Mouse (Mus musculus) hindbrain, embryonic 15.5 days (tissue): ENCODE results near the gene Col26a1. TPM values are rescaled to one million over a fixed set of nuclear protein-coding genes. Genes with fewer than 3 reads are reported as not detected.

Experiments
- ATAC-seq: fragments of 200-750 bp; cut with Nextera tagmentation; 2 replicates; pipeline ENCODE4 v1.8.0; 2017; ENCODE audit warnings: low read depth, moderate number of reproducible peaks, moderate TSS enrichment; ENCODE audit not compliant: low FRiP score
- H3K27ac ChIP-seq: fragments of 300-500 bp; sonication (generic); replicated peaks from 2 replicates; pipeline ENCODE4 v1.5.1; 2015; ENCODE audit warnings: mild to moderate bottlenecking, inconsistent platforms
- H3K27me3 ChIP-seq: fragments of 300-500 bp; sonication (generic); 2 replicates; pipeline ENCODE4 v1.6.1; 2015; ENCODE audit warnings: control low read depth, inconsistent platforms
- H3K36me3 ChIP-seq: fragments of 300-500 bp; sonication (generic); 2 replicates; pipeline ENCODE4 v1.6.1; 2015; ENCODE audit warnings: control low read depth, inconsistent platforms
- H3K4me1 ChIP-seq: fragments of 300-500 bp; sonication (generic); replicated peaks from 2 replicates; pipeline ENCODE4 v1.6.1; 2015; ENCODE audit warnings: control low read depth, inconsistent platforms
- H3K4me2 ChIP-seq: fragments of 300-500 bp; sonication (generic); 2 replicates; pipeline ENCODE4 v1.6.1; 2015; ENCODE audit warnings: moderate library complexity, mild to moderate bottlenecking, inconsistent platforms
- H3K4me3 ChIP-seq: fragments of 300-500 bp; sonication (generic); 2 replicates; pipeline ENCODE4 v1.5.1; 2015; ENCODE audit warnings: mild to moderate bottlenecking, inconsistent platforms
- H3K9ac ChIP-seq: fragments of 300-500 bp; sonication (generic); 2 replicates; pipeline ENCODE4 v1.6.1; 2015; ENCODE audit warnings: inconsistent platforms
- H3K9me3 ChIP-seq: fragments of 300-500 bp; sonication (generic); 2 replicates; pipeline ENCODE4 v1.6.1; 2016; ENCODE audit warnings: control low read depth, inconsistent platforms
- WGBS: fragments of 180-500 bp; shearing (Covaris S2); methylation state at CpG from one replicate; pipeline ENCODE4 v1.1.7; 2015; 5-methylcytosine and 5-hydroxymethylcytosine counted together
- polyA plus RNA-seq: library from polyadenylated mRNA; unstranded; fragments of >200 nt; fragmentation: Nextera tagmentation; extraction: Ambion mirVana; gene quantifications from 2 replicates; pipeline ENCODE4 v1.2.1, GENCODE M21; 2015

Gene Col26a1
- polyA plus RNA-seq, 1 experiment from 2014 or later: 37.8 TPM

GRCm38 (mm10) chr5:136872417-136872816 lies 10.6 kb downstream of the Col26a1 start:
- no peak overlapping the region for H3K27ac ChIP-seq
- 79% methylated on average over 8 of the region's 8 CpGs for WGBS
- no peak for ATAC-seq

GRCm38 (mm10) chr5:136869451-136870114 lies 13.4 kb downstream of the Col26a1 start:
- no peak overlapping the region for H3K4me2 ChIP-seq
- no peak overlapping the region for H3K9ac ChIP-seq
- no peak overlapping the region for H3K4me3 ChIP-seq
- no peak overlapping the region for H3K27ac ChIP-seq
- ATAC-seq: no peak
- WGBS: 63% methylated on average over 10 of the region's 10 CpGs
- H3K4me1 ChIP-seq: peaks cover 4% of the 10 kb centered on the region; the same call in 1 of the 2 replicates
- no peaks in the 10 kb centered on the region for H3K9me3 ChIP-seq
- H3K36me3 ChIP-seq: no peaks in the 10 kb centered on the region
- H3K27me3 ChIP-seq: no peaks in the 10 kb centered on the region

More at GRCm38 (mm10) chr5:136872417-136872816, 10.6 kb downstream of the Col26a1 start:
- no peaks in the 10 kb centered on the region for H3K36me3 ChIP-seq
- H3K4me3 ChIP-seq: no peak overlapping the region
- H3K9me3 ChIP-seq: no peaks in the 10 kb centered on the region
- H3K4me2 ChIP-seq: no peak overlapping the region
- H3K27me3 ChIP-seq: no peaks in the 10 kb centered on the region
- no peak overlapping the region for H3K9ac ChIP-seq
- H3K4me1 ChIP-seq: peaks cover 4% of the 10 kb centered on the region; the same call in 1 of the 2 replicates

GRCm38 (mm10) chr5:136867706-136868105 lies 15.3 kb downstream of the Col26a1 start:
- ATAC-seq: no peak
- H3K36me3 ChIP-seq: no peaks in the 10 kb centered on the region
- no peak overlapping the region for H3K27ac ChIP-seq
- H3K9ac ChIP-seq: no peak overlapping the region
- 90% methylated on average over 5 of the region's 5 CpGs for WGBS
- no peak overlapping the region for H3K4me2 ChIP-seq
- H3K4me3 ChIP-seq: no peak overlapping the region
- H3K4me1 ChIP-seq: peaks cover 17% of the 10 kb centered on the region
- no peaks in the 10 kb centered on the region for H3K9me3 ChIP-seq
- no peaks in the 10 kb centered on the region for H3K27me3 ChIP-seq

- Histone ChIP-seq H3K4me2 (no peak overlapping the region), H3K27ac (peak overlapping the region; percentile 57), H3K36me3 (no peaks in the 10 kb centered on the region), H3K4me1 (peaks cover 19% of the 10 kb centered on the region), H3K9ac (no peak overlapping the region), H3K27me3 (no peaks in the 10 kb centered on the region), H3K9me3 (no peaks in the 10 kb centered on the region), H3K4me3 (no peak overlapping the region)
- ATAC-seq: peak; percentile 51; the same call in 1 of the 2 replicates
- 23% methylated on average over 14 of the region's 14 CpGs for WGBS
Observed at GRCm38 (mm10) chr5:136863961-136864674, 18.9 kb downstream of the Col26a1 start.

- no peak for ATAC-seq
- 62% methylated on average over 9 of the region's 9 CpGs for WGBS
Observed at GRCm38 (mm10) chr5:136863276-136863675, 19.7 kb downstream of the Col26a1 start.

GRCm38 (mm10) chr5:136862806-136863205 lies 20.2 kb downstream of the Col26a1 start:
- H3K27me3 ChIP-seq: no peaks in the 10 kb centered on the region
- no peaks in the 10 kb centered on the region for H3K36me3 ChIP-seq
- H3K9me3 ChIP-seq: no peaks in the 10 kb centered on the region
- no peak overlapping the region for H3K27ac ChIP-seq
- H3K9ac ChIP-seq: no peak overlapping the region
- WGBS: 57% methylated on average over 4 of the region's 4 CpGs
- H3K4me2 ChIP-seq: no peak overlapping the region
- H3K4me3 ChIP-seq: no peak overlapping the region
- no peak for ATAC-seq
- H3K4me1 ChIP-seq: peaks cover 19% of the 10 kb centered on the region

More at GRCm38 (mm10) chr5:136863276-136863675, 19.7 kb downstream of the Col26a1 start:
- Histone ChIP-seq H3K4me3 (no peak overlapping the region), H3K27me3 (no peaks in the 10 kb centered on the region), H3K4me1 (peaks cover 19% of the 10 kb centered on the region), H3K9ac (no peak overlapping the region), H3K9me3 (no peaks in the 10 kb centered on the region), H3K27ac (peak overlapping the region; percentile 57), H3K4me2 (no peak overlapping the region), H3K36me3 (no peaks in the 10 kb centered on the region)

- H3K36me3 ChIP-seq: no peaks in the 10 kb centered on the region
- WGBS: 10% methylated on average over 20 of the region's 20 CpGs
- no peaks in the 10 kb centered on the region for H3K9me3 ChIP-seq
- no peak for ATAC-seq
- H3K27ac ChIP-seq: no peak overlapping the region
- no peak overlapping the region for H3K9ac ChIP-seq
- H3K27me3 ChIP-seq: no peaks in the 10 kb centered on the region
- H3K4me1 ChIP-seq: peaks cover 19% of the 10 kb centered on the region
- peak overlapping the region; percentile 42 for H3K4me2 ChIP-seq
- H3K4me3 ChIP-seq: no peak overlapping the region
Observed at GRCm38 (mm10) chr5:136861191-136861940, 21.6 kb downstream of the Col26a1 start.

- Histone ChIP-seq H3K4me1 (no peaks in the 10 kb centered on the region), H3K9ac (no peak overlapping the region), H3K27ac (no peak overlapping the region), H3K36me3 (no peaks in the 10 kb centered on the region), H3K27me3 (no peaks in the 10 kb centered on the region), H3K4me3 (no peak overlapping the region), H3K9me3 (no peaks in the 10 kb centered on the region), H3K4me2 (no peak overlapping the region)
- WGBS: 90% methylated on average over 6 of the region's 6 CpGs
- no peak for ATAC-seq
Observed at GRCm38 (mm10) chr5:136850716-136851115, 32.3 kb downstream of the Col26a1 start.

GRCm38 (mm10) chr5:136846385-136847264 lies 36.4 kb downstream of the Col26a1 start:
- Histone ChIP-seq H3K9me3 (no peaks in the 10 kb centered on the region), H3K36me3 (no peaks in the 10 kb centered on the region), H3K9ac (no peak overlapping the region), H3K4me2 (no peak overlapping the region), H3K27me3 (no peaks in the 10 kb centered on the region), H3K4me3 (no peak overlapping the region), H3K27ac (no peak overlapping the region), H3K4me1 (no peaks in the 10 kb centered on the region)
- ATAC-seq: no peak
- WGBS: 82% methylated on average over 19 of the region's 19 CpGs

GRCm38 (mm10) chr5:136843930-136844329 lies 39.1 kb downstream of the Col26a1 start:
- Histone ChIP-seq H3K4me2 (no peak overlapping the region), H3K27ac (no peak overlapping the region), H3K4me1 (no peaks in the 10 kb centered on the region), H3K4me3 (no peak overlapping the region), H3K9me3 (no peaks in the 10 kb centered on the region), H3K36me3 (no peaks in the 10 kb centered on the region), H3K9ac (no peak overlapping the region), H3K27me3 (no peaks in the 10 kb centered on the region)
- no peak for ATAC-seq
- 56% methylated on average over 5 of the region's 5 CpGs for WGBS

GRCm38 (mm10) chr5:136840036-136840435 lies 43.0 kb downstream of the Col26a1 start:
- H3K27ac ChIP-seq: no peak overlapping the region
- H3K36me3 ChIP-seq: no peaks in the 10 kb centered on the region
- H3K9me3 ChIP-seq: no peaks in the 10 kb centered on the region
- H3K4me3 ChIP-seq: no peak overlapping the region
- WGBS: 11% methylated on average over 8 of the region's 8 CpGs
- no peak for ATAC-seq
- no peak overlapping the region for H3K9ac ChIP-seq
- no peaks in the 10 kb centered on the region for H3K27me3 ChIP-seq
- no peak overlapping the region for H3K4me2 ChIP-seq
- H3K4me1 ChIP-seq: no peaks in the 10 kb centered on the region
